Mouse (Mus musculus) limb, embryonic 12.5 days (tissue): ENCODE results near the gene Minos1. TPM values are rescaled to one million over a fixed set of nuclear protein-coding genes. Genes with fewer than 3 reads are reported as not detected.
A peak's percentile ranks its signal among the peaks of the same experiment; 100 is the strongest.

Experiments
- ATAC-seq: fragments of 200-750 bp; cut with Nextera tagmentation; 2 replicates; pipeline ENCODE4 v1.8.0; 2017; ENCODE audit warnings: low read depth, moderate TSS enrichment; ENCODE audit not compliant: insufficient number of reproducible peaks, insufficient read depth, low FRiP score, low TSS enrichment
- H3K27ac ChIP-seq: fragments of 300-500 bp; sonication (generic); 2 replicates; pipeline ENCODE4 v1.5.1; 2016; ENCODE audit warnings: mild to moderate bottlenecking, moderate library complexity
- H3K27me3 ChIP-seq: fragments of 300-500 bp; sonication (generic); 2 replicates; pipeline ENCODE4 v1.6.1; 2016; ENCODE audit warnings: mild to moderate bottlenecking, moderate library complexity
- H3K36me3 ChIP-seq: fragments of 300-500 bp; sonication (generic); 2 replicates; pipeline ENCODE4 v1.6.1; 2016; ENCODE audit warnings: mild to moderate bottlenecking, moderate library complexity
- H3K4me1 ChIP-seq: fragments of 300-500 bp; sonication (generic); replicated peaks from 2 replicates; pipeline ENCODE4 v1.6.1; 2016
- H3K4me2 ChIP-seq: fragments of 300-500 bp; sonication (generic); 2 replicates; pipeline ENCODE4 v1.6.1; 2016; ENCODE audit warnings: mild to moderate bottlenecking, moderate library complexity
- H3K4me3 ChIP-seq: fragments of 300-500 bp; sonication (generic); replicated peaks from 2 replicates; pipeline ENCODE4 v1.5.1; 2016; ENCODE audit warnings: mild to moderate bottlenecking
- H3K9ac ChIP-seq: fragments of 300-500 bp; sonication (generic); replicated peaks from 2 replicates; pipeline ENCODE4 v1.6.1; 2016; ENCODE audit warnings: mild to moderate bottlenecking, moderate library complexity
- H3K9me3 ChIP-seq: fragments of 300-500 bp; sonication (generic); 2 replicates; pipeline ENCODE4 v1.6.1; 2016; ENCODE audit warnings: mild to moderate bottlenecking, moderate library complexity
- WGBS: fragments of 180-500 bp; shearing (Covaris S2); methylation state at CpG from one replicate; pipeline ENCODE4 v1.1.7; 2016; 5-methylcytosine and 5-hydroxymethylcytosine counted together
- polyA plus RNA-seq: library from polyadenylated mRNA; unstranded; fragments of >200 nt; fragmentation: Nextera tagmentation; extraction: Ambion mirVana; gene quantifications from 2 replicates; pipeline ENCODE4 v1.2.1, GENCODE M21; 2016

Gene Minos1
- 476 and 492 TPM in 2 replicates for polyA plus RNA-seq

DNA sequence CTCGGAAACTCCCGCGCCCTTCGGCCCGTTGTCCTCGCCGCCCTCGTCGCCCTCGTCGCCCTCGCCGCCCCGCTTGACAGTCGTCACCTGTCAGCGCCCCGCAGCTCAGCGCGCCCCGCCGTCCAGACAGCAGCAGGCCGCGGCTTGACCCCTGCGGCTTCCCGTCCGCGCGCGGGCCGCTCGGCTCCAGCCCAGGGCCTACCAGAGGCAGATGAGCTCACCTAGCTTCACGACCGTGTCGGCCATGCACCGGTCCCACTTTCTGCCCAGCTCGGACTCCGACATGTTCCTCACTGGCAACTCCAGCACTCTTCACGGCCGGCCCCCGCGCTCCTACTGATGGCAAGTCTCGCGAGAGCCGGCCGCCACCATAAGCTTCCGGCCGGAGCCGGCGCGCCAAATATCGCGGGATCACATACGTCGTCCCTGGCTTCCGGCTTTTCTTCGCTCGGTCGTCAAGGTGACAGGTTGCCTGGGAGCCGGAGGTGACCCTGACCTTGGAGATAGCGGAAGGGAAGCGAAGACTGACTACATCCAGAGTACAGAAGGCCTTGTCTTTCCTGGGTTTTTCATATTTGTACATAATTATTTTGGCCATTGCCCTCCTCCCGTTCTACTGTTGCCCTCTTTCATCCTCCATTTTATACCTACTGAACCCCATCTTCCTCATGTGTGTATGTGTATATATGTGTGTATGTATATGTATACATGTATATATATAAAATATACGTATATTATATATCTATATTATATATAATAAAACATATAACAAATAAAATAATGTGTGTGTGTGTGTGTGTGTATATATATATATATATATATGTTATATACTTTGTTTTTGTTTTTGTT is at the start of gene Minos1:
TSS of gene Minos1 (minus strand) at position 413 of the 849 bp plus-strand sequence.
- under 1% methylated on average over 63 of the region's 63 CpGs for WGBS
- ATAC-seq, result peak; percentile 92

DNA sequence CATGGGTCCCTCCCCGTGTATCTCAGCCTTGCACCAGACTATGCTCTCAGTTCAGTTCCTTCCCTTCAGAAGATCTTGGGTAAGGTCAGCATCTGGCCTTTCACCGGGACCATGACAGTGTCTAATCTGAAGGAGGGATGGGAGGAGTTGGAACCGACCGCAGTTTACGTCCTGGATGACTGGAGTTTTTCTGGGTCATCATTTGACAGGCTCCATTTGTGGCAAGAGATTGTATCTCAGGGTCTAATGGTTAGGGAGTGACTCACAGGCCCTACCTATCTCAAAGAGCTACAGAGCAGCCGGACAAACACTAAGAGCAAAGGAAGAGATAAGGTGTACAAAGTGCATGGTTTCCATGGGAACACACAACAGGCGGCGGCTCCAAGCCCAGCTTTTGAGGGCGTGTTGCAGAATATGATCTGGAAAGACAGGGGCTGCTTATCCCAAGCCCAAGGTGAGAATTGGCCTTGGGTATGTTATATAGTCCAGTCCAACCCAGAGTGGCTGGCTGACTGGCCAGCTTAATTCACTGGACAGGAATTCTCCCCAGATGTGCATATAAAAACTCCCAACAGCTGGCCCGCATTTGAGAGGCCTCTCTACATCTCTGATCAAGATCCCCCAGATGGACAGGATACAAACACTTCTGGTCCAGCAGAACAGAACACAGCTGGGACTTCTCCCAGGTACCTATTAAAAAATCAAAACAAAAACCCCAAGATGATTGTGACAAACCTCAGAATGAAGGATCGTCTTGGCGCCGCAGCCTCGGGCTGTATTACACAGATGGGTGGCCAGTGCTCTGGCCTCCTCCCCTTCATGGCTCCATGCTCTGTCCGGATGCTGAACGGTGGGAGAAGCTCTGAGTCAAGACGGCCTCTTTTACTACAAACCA is 49.1 kb upstream of the Minos1 start:
- peaks cover 10% of the 10 kb centered on the region; the same call in 1 of the 2 replicates for H3K9me3 ChIP-seq
- no peak for ATAC-seq
- H3K36me3 ChIP-seq, result no peaks in the 10 kb centered on the region
- H3K4me2 ChIP-seq, result no peak overlapping the region
- H3K27me3 ChIP-seq, result no peaks in the 10 kb centered on the region
- H3K4me1 ChIP-seq, result peaks cover 4% of the 10 kb centered on the region
- 0 out of 2 replicates have a peak overlapping the region, but pooled peaks have one; percentile 47 for H3K27ac ChIP-seq
- WGBS, result 70% methylated on average over 17 of the region's 17 CpGs
- no peak overlapping the region for H3K4me3 ChIP-seq
- H3K9ac ChIP-seq, result no peak overlapping the region

More for the DNA sequence above, at the start of gene Minos1:
- peaks cover 9% of the 10 kb centered on the region; the same call in 1 of the 2 replicates for H3K9me3 ChIP-seq
- H3K27ac ChIP-seq, result peak within 1 kb of the TSS; percentile 88
- H3K4me3 ChIP-seq, result peak within 1 kb of the TSS; percentile 99
- peaks cover 11% of the 10 kb centered on the region for H3K36me3 ChIP-seq
- no peaks in the 10 kb centered on the region for H3K27me3 ChIP-seq
- peaks cover 18% of the 10 kb centered on the region for H3K4me1 ChIP-seq
- H3K4me2 ChIP-seq, result peak within 1 kb of the TSS; percentile 93
- H3K9ac ChIP-seq, result peak within 1 kb of the TSS; percentile 92

- Histone ChIP-seq H3K27ac (0 out of 2 replicates have a peak overlapping the region, but pooled peaks have one; percentile 47), H3K36me3 (no peaks in the 10 kb centered on the region), H3K27me3 (no peaks in the 10 kb centered on the region), H3K9ac (no peak overlapping the region), H3K4me1 (peaks cover 4% of the 10 kb centered on the region), H3K4me2 (no peak overlapping the region), H3K9me3 (peaks cover 10% of the 10 kb centered on the region; the same call in 1 of the 2 replicates), H3K4me3 (no peak overlapping the region)
- 79% methylated on average over 2 of the region's 2 CpGs for WGBS
- no peak for ATAC-seq
Measured at GRCm38 (mm10) chr4:139179218-139179617, 48.3 kb upstream of the Minos1 start.

- WGBS, result 96% methylated on average over 11 of the region's 11 CpGs
- Histone ChIP-seq H3K4me1 (peaks cover 4% of the 10 kb centered on the region), H3K27me3 (no peaks in the 10 kb centered on the region), H3K36me3 (no peaks in the 10 kb centered on the region), H3K9me3 (peaks cover 10% of the 10 kb centered on the region; the same call in 1 of the 2 replicates), H3K4me3 (no peak overlapping the region), H3K9ac (no peak overlapping the region), H3K4me2 (no peak overlapping the region), H3K27ac (no peak overlapping the region)
- no peak for ATAC-seq
Measured at GRCm38 (mm10) chr4:139178377-139178776, 47.5 kb upstream of the Minos1 start.

- WGBS, result 95% methylated on average over 3 of the region's 3 CpGs
- H3K9ac ChIP-seq, result no peak overlapping the region
- ATAC-seq, result no peak
Measured at GRCm38 (mm10) chr4:139177921-139178320, 47.0 kb upstream of the Minos1 start.

GRCm38 (mm10) chr4:139176023-139176422 is 45.1 kb upstream of the Minos1 start:
- no peak overlapping the region for H3K27ac ChIP-seq
- peaks cover 4% of the 10 kb centered on the region for H3K4me1 ChIP-seq
- no peak overlapping the region for H3K9ac ChIP-seq
- ATAC-seq, result no peak
- no peak overlapping the region for H3K4me2 ChIP-seq
- H3K27me3 ChIP-seq, result no peaks in the 10 kb centered on the region
- H3K4me3 ChIP-seq, result no peak overlapping the region
- WGBS, result 77% methylated on average over 6 of the region's 6 CpGs
- H3K9me3 ChIP-seq, result peaks cover 10% of the 10 kb centered on the region; the same call in 1 of the 2 replicates
- no peaks in the 10 kb centered on the region for H3K36me3 ChIP-seq

More at GRCm38 (mm10) chr4:139177921-139178320, 47.0 kb upstream of the Minos1 start:
- H3K27ac ChIP-seq, result no peak overlapping the region
- no peaks in the 10 kb centered on the region for H3K36me3 ChIP-seq
- H3K4me2 ChIP-seq, result no peak overlapping the region
- peaks cover 4% of the 10 kb centered on the region for H3K4me1 ChIP-seq
- H3K9me3 ChIP-seq, result peaks cover 10% of the 10 kb centered on the region; the same call in 1 of the 2 replicates
- H3K4me3 ChIP-seq, result no peak overlapping the region
- H3K27me3 ChIP-seq, result no peaks in the 10 kb centered on the region

DNA sequence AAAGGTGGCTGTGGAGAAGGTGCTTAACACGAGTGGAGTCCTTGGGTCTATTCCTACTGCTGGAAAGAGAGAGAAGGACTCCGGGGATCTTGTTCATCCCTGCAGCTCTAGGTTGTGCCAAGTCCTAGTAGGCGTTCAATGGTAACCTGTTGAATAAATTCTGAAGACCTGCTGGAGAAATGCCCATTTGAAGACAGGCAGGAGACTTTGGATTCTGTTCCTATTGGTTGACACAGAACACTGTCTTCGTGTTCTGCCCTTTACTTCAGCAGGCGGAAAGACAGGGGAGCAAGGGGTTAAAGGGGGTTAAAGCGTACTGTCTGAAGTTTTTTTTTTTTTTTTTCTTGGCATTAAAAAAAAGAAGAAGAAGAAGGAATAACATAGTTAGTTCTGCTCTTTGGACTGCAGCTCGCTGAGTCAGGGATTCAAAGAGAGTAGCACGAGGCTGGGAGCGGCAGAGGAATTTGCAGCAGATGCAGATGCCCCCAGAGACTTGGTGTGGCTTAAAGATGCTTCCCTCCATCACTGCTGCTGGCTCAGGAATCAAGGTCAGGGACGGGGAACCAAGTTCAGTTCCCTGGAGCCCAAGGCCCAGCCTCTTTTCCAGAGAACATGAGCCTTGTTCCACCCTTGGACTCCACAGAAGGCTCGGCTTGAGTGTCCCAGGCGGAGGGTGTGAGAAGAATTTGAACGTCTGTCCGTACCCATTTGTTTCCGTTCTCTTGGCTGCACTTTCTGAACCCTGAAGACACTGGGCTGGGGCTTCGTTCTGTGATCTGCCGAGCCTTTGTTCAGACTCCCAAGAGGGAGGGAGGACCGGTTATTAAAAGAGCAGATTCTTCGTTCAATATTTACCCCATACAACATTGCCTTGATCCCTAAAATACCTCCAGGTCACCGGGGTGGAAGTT is 44.4 kb upstream of the Minos1 start:
- Histone ChIP-seq H3K36me3 (no peaks in the 10 kb centered on the region), H3K9ac (no peak overlapping the region), H3K9me3 (peaks cover 10% of the 10 kb centered on the region; the same call in 1 of the 2 replicates), H3K4me1 (peaks cover 4% of the 10 kb centered on the region), H3K4me2 (no peak overlapping the region), H3K4me3 (no peak overlapping the region), H3K27ac (no peak overlapping the region), H3K27me3 (no peaks in the 10 kb centered on the region)
- no peak for ATAC-seq
- 68% methylated on average over 20 of the region's 20 CpGs for WGBS

- Histone ChIP-seq H3K27me3 (no peaks in the 10 kb centered on the region), H3K27ac (0 out of 2 replicates have a peak overlapping the region, but pooled peaks have one; percentile 4), H3K4me1 (peaks cover 21% of the 10 kb centered on the region), H3K9ac (no peak overlapping the region), H3K4me3 (no peak overlapping the region), H3K36me3 (no peaks in the 10 kb centered on the region), H3K4me2 (no peak overlapping the region), H3K9me3 (no peaks in the 10 kb centered on the region)
- 75% methylated on average over 12 of the region's 12 CpGs for WGBS
- no peak for ATAC-seq
Measured at GRCm38 (mm10) chr4:139169748-139170279, 38.9 kb upstream of the Minos1 start.

GRCm38 (mm10) chr4:139168985-139169747 is 38.3 kb upstream of the Minos1 start:
- no peak overlapping the region for H3K4me3 ChIP-seq
- 0 out of 2 replicates have a peak overlapping the region, but pooled peaks have one; percentile 4 for H3K27ac ChIP-seq
- H3K9ac ChIP-seq, result no peak overlapping the region
- H3K4me1 ChIP-seq, result peaks cover 21% of the 10 kb centered on the region
- H3K27me3 ChIP-seq, result no peaks in the 10 kb centered on the region
- H3K4me2 ChIP-seq, result no peak overlapping the region
- H3K9me3 ChIP-seq, result no peaks in the 10 kb centered on the region
- no peak for ATAC-seq
- no peaks in the 10 kb centered on the region for H3K36me3 ChIP-seq
- 70% methylated on average over 15 of the region's 15 CpGs for WGBS
